Comparison of ENCODE assay signal across 12 mouse cellular contexts in genomic region chr5:101523902-101524301, GRCm38 (mm10).
DNase-seq lines count a peak whose midpoint lies in the region; ATAC-seq and TF ChIP-seq lines count a peak whose summit lies in the region.
"Had no signal": no experiment of that assay in that cellular context is flagged by ENCODE, and none has a peak within 500 bp of the region (broad histone marks: within the 10 kb centered on the region; RNA-seq: fewer than 3 reads in every experiment).

No protein-coding gene starts in this region.

- no peaks in the 10 kb centered on the region for H3K4me1 ChIP-seq in kidney, postnatal 0 days (replicated peaks; ENCODE audit: insufficient read depth, low read length)
- H3K4me1 ChIP-seq in embryonic facial prominence, embryonic 13.5 days, result peaks cover 9% of the 10 kb centered on the region; the same call in 1 of the 2 replicates
- H3K4me1 ChIP-seq in hindbrain, embryonic 16.5 days (ENCODE audit: control insufficient read depth, insufficient read depth, low read depth, low read length), result peaks cover 4% of the 10 kb centered on the region
- H3K4me1 ChIP-seq: heart, embryonic 13.5 days; liver, embryonic 12.5 days had no signal

- H3K27ac ChIP-seq in kidney, postnatal 0 days, result no peak overlapping the region
- no peak overlapping the region for H3K27ac ChIP-seq in embryonic facial prominence, embryonic 13.5 days
- no peak overlapping the region for H3K27ac ChIP-seq in hindbrain, embryonic 16.5 days (ENCODE audit: low read depth, low read length)
- H3K27ac ChIP-seq: heart, embryonic 13.5 days; liver, embryonic 12.5 days had no signal

- ATAC-seq in kidney, postnatal 0 days (replicated peaks; ENCODE audit: low FRiP score, low read depth), result peak; percentile 59; the same call in 1 of the 2 replicates
- ATAC-seq in embryonic facial prominence, embryonic 13.5 days (ENCODE audit: insufficient number of reproducible peaks, insufficient read depth, low FRiP score, low TSS enrichment, low read depth), result peak; percentile 6; the same call in 1 of the 2 replicates
- ATAC-seq in hindbrain, embryonic 16.5 days, result peak; percentile 87
- ATAC-seq: liver, embryonic 12.5 days had no signal

- no peaks in the 10 kb centered on the region for H3K27me3 ChIP-seq in kidney, postnatal 0 days (ENCODE audit: insufficient read depth, low read length)
- H3K27me3 ChIP-seq in embryonic facial prominence, embryonic 13.5 days, result peaks cover 80% of the 10 kb centered on the region
- peaks cover 67% of the 10 kb centered on the region for H3K27me3 ChIP-seq in hindbrain, embryonic 16.5 days (replicated peaks; ENCODE audit: control insufficient read depth, insufficient read depth, low read length)

- TF ChIP-seq CTCF in kidney, postnatal 0 days (IDR thresholded peaks at IDR 0.05; ENCODE audit: low read depth), result no peak

- no peak for DNase-seq in kidney, postnatal 0 days (ENCODE audit: low spot score)
- DNase-seq in kidney, adult 11 months, result no peak
- peak; percentile 52 for DNase-seq in neural tube, embryonic 10.5 days (ENCODE audit: extremely low spot score, low spot score)
- no peak for DNase-seq in frontal cortex, postnatal 10 days (ENCODE audit: low spot score in 2 of 2)
- DNase-seq in gastrocnemius, postnatal 14 days, result no peak
- no peak for DNase-seq in urinary bladder, postnatal 4 days (ENCODE audit: low spot score in 2 of 2)

- H3K9ac ChIP-seq in kidney, postnatal 0 days (ENCODE audit: low read depth, low read length), result no peak overlapping the region
- no peak overlapping the region for H3K9ac ChIP-seq in embryonic facial prominence, embryonic 13.5 days
- no peak overlapping the region for H3K9ac ChIP-seq in hindbrain, embryonic 16.5 days (ENCODE audit: low read depth, low read length)
- H3K9ac ChIP-seq: heart, embryonic 13.5 days; liver, embryonic 12.5 days had no signal

- no peaks in the 10 kb centered on the region for H3K9me3 ChIP-seq in kidney, postnatal 0 days (replicated peaks; ENCODE audit: low read length)
- no peaks in the 10 kb centered on the region for H3K9me3 ChIP-seq in embryonic facial prominence, embryonic 13.5 days
- no peaks in the 10 kb centered on the region for H3K9me3 ChIP-seq in hindbrain, embryonic 16.5 days (ENCODE audit: control insufficient read depth, low read length)
- H3K9me3 ChIP-seq: heart, embryonic 13.5 days; liver, embryonic 12.5 days had no signal

- H3K4me3 ChIP-seq in kidney, postnatal 0 days (replicated peaks; ENCODE audit: low read depth, low read length), result no peak overlapping the region
- H3K4me3 ChIP-seq in embryonic facial prominence, embryonic 13.5 days, result no peak overlapping the region
- H3K4me3 ChIP-seq in hindbrain, embryonic 16.5 days (ENCODE audit: low read length), result no peak overlapping the region
- H3K4me3 ChIP-seq: erythroblast, embryonic 14.5 days; heart, embryonic 13.5 days; liver, embryonic 12.5 days; myocyte had no signal

- H3K4me2 ChIP-seq in kidney, postnatal 0 days (ENCODE audit: low read length), result peak overlapping the region; percentile 38
- H3K4me2 ChIP-seq in embryonic facial prominence, embryonic 13.5 days, result peak overlapping the region; percentile 40
- no peak overlapping the region for H3K4me2 ChIP-seq in hindbrain, embryonic 16.5 days (ENCODE audit: low read length)
- H3K4me2 ChIP-seq: heart, embryonic 13.5 days; liver, embryonic 12.5 days had no signal

- intact Hi-C loops in gastrocnemius, postnatal 14 days (cut with DNase I; ENCODE audit: low total_unique reads), result no loop called here

- 10% methylated on average over 7 of the region's 7 CpGs for WGBS in kidney, postnatal 0 days
- 13% methylated on average over 7 of the region's 7 CpGs for WGBS in embryonic facial prominence, embryonic 13.5 days
- 3% methylated on average over 7 of the region's 7 CpGs for WGBS in hindbrain, embryonic 16.5 days

- H3K36me3 ChIP-seq in kidney, postnatal 0 days (ENCODE audit: insufficient read depth, low read length), result no peaks in the 10 kb centered on the region
- no peaks in the 10 kb centered on the region for H3K36me3 ChIP-seq in embryonic facial prominence, embryonic 13.5 days
- no peaks in the 10 kb centered on the region for H3K36me3 ChIP-seq in hindbrain, embryonic 16.5 days (ENCODE audit: control insufficient read depth, insufficient read depth, low read length)
- H3K36me3 ChIP-seq: heart, embryonic 13.5 days; liver, embryonic 12.5 days had no signal

Comparison
In these comparisons a context has a peak if more than half of its experiments do, and no peak if none do; other contexts are left out.
1. ATAC-seq: peak in every context shown above with its lines; median percentile 87 in hindbrain, embryonic 16.5 days; 59 in kidney, postnatal 0 days; 6 in embryonic facial prominence, embryonic 13.5 days.